Mouse (Mus musculus): Measurements from ENCODE around the gene Arel1. TPM values are rescaled to one million over a fixed set of nuclear protein-coding genes. Genes with fewer than 3 reads are reported as not detected.

The Arel1 gene
- total RNA-seq, 1 experiment = 31.3 TPM

DNA sequence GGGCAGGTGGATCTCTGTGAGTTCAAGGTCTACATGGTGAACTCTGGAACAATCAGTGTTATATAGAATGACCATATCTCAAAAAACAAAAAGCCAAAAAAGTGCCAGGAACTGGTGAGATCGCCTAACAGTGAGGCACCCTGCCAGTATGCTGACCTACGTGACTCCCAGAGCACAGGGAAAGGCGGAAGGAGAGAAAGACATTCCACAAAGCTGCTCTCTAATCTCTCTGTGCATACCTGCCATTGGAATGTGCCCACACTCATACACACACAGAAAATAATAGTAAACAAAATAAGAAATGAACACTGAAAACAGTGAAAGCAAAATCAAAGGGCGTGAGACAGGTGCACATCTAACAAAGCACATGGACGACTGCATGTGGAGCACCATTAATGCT lies 35.4 kb downstream of the Arel1 start:
- no peak for DNase-seq (ENCODE audit: low read depth, low spot score)
- Histone ChIP-seq H3K4me1 (ENCODE audit: control insufficient read depth in 2 of 2, insufficient read depth in 2 of 2, low read length in 2 of 2, poor library complexity in 1 of 2) (peaks cover 0 to 6% of the 10 kb centered on the region in 2 experiments; a peak in 1 of 4 replicates), H3K4me3 (ENCODE audit: insufficient read depth in 1 of 2, low read depth in 1 of 2, low read length in 2 of 2, poor library complexity in 1 of 2, severe bottlenecking in 1 of 2) (no peak overlapping the region), H3K36me3 (ENCODE audit: control insufficient read depth, insufficient read depth, low read length, poor library complexity, severe bottlenecking) (peaks cover 15% of the 10 kb centered on the region), H3K9me3 (ENCODE audit: control insufficient read depth, insufficient read depth, low read depth, low read length) (no peaks in the 10 kb centered on the region), H3K27ac (ENCODE audit: insufficient read depth, low read depth, low read length, poor library complexity, severe bottlenecking) (no peak overlapping the region), H3K9ac (ENCODE audit: insufficient read depth, low read depth, low read length, poor library complexity, severe bottlenecking) (no peak overlapping the region)
- in situ Hi-C loops (cut with MboI; ENCODE audit: low sequenced_read_pairs in 2 of 2, unreplicated experiment in 2 of 2) = no loop called here
- no peak for TF ChIP-seq MAFK (IDR thresholded peaks at IDR 0.05; ENCODE audit: insufficient read depth, low read depth, low read length)
- no peak for TF ChIP-seq ZNF384 (IDR thresholded peaks at IDR 0.05; ENCODE audit: low read depth, low read length)

DNA sequence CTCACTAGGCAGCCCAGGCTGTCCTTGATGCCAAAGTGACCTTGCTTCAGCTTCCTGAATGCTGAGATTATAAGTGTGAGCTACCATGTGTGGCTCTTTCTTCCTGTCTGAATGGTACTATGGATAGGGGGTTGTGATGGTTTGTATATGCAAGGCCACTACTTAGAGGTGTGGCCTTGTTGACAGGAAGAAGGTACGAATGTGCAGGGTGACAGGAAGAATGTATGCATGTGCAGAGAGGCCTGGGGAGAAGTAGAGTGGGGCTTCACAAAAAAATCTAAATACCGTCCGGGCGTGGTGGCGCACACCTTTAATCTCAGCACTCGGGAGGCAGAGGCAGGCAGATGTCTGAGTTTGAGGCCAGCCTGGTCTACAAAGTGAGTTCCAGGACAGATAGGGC lies 38.5 kb downstream of the Arel1 start:
- in situ Hi-C loops (cut with MboI; ENCODE audit: low sequenced_read_pairs in 2 of 2, unreplicated experiment in 2 of 2) = no loop called here
- Histone ChIP-seq H3K36me3 (ENCODE audit: control insufficient read depth, insufficient read depth, low read length, poor library complexity, severe bottlenecking) (peaks cover 12% of the 10 kb centered on the region), H3K27ac (ENCODE audit: insufficient read depth, low read depth, low read length, poor library complexity, severe bottlenecking) (no peak overlapping the region; the same call in 1 of the 2 replicates), H3K9me3 (ENCODE audit: control insufficient read depth, insufficient read depth, low read depth, low read length) (no peaks in the 10 kb centered on the region), H3K4me1 (ENCODE audit: control insufficient read depth in 2 of 2, insufficient read depth in 2 of 2, low read length in 2 of 2, poor library complexity in 1 of 2) (peaks cover 0 to 6% of the 10 kb centered on the region in 2 experiments; a peak in 1 of 4 replicates), H3K4me3 (ENCODE audit: insufficient read depth in 1 of 2, low read depth in 1 of 2, low read length in 2 of 2, poor library complexity in 1 of 2, severe bottlenecking in 1 of 2) (no peak overlapping the region), H3K9ac (ENCODE audit: insufficient read depth, low read depth, low read length, poor library complexity, severe bottlenecking) (no peak overlapping the region)
- DNase-seq (ENCODE audit: low read depth, low spot score) = no peak
- TF ChIP-seq ZC3H11A (IDR thresholded peaks at IDR 0.05; ENCODE audit: borderline replicate concordance, low read depth, low read length) (no peak), CHD2 (IDR thresholded peaks at IDR 0.05; ENCODE audit: low read depth, low read length) (no peak), MAFK (IDR thresholded peaks at IDR 0.05; ENCODE audit: insufficient read depth, low read depth, low read length) (no peak), HCFC1 (IDR thresholded peaks at IDR 0.05; ENCODE audit: borderline replicate concordance, insufficient read depth, low read length) (no peak), ZNF384 (IDR thresholded peaks at IDR 0.05; ENCODE audit: low read depth, low read length) (no peak)

- no peak for DNase-seq (ENCODE audit: low read depth, low spot score)
- H3K4me3 ChIP-seq (ENCODE audit: insufficient read depth in 1 of 2, low read depth in 1 of 2, low read length in 2 of 2, poor library complexity in 1 of 2, severe bottlenecking in 1 of 2) = no peak overlapping the region
- H3K36me3 ChIP-seq (ENCODE audit: control insufficient read depth, insufficient read depth, low read length, poor library complexity, severe bottlenecking) = peaks cover 7% of the 10 kb centered on the region; the same call in 1 of the 2 replicates
- no peak overlapping the region for H3K27ac ChIP-seq (ENCODE audit: insufficient read depth, low read depth, low read length, poor library complexity, severe bottlenecking)
- in situ Hi-C loops (cut with MboI; ENCODE audit: low sequenced_read_pairs in 2 of 2, unreplicated experiment in 2 of 2) = no loop called here
- no peaks in the 10 kb centered on the region for H3K9me3 ChIP-seq (ENCODE audit: control insufficient read depth, insufficient read depth, low read depth, low read length)
- H3K4me1 ChIP-seq (ENCODE audit: control insufficient read depth in 2 of 2, insufficient read depth in 2 of 2, low read length in 2 of 2, poor library complexity in 1 of 2) = no peaks in the 10 kb centered on the region
- TF ChIP-seq ZC3H11A (IDR thresholded peaks at IDR 0.05; ENCODE audit: borderline replicate concordance, low read depth, low read length) = no peak
- no peak for TF ChIP-seq ZNF384 (IDR thresholded peaks at IDR 0.05; ENCODE audit: low read depth, low read length)
- TF ChIP-seq HCFC1 (IDR thresholded peaks at IDR 0.05; ENCODE audit: borderline replicate concordance, insufficient read depth, low read length) = no peak
- no peak for TF ChIP-seq MAFK (IDR thresholded peaks at IDR 0.05; ENCODE audit: insufficient read depth, low read depth, low read length)
- no peak for TF ChIP-seq CHD2 (IDR thresholded peaks at IDR 0.05; ENCODE audit: low read depth, low read length)
- H3K9ac ChIP-seq (ENCODE audit: insufficient read depth, low read depth, low read length, poor library complexity, severe bottlenecking) = no peak overlapping the region
Observed at GRCm38 (mm10) chr12:84926542-84926941, 44.2 kb downstream of the Arel1 start.

DNA sequence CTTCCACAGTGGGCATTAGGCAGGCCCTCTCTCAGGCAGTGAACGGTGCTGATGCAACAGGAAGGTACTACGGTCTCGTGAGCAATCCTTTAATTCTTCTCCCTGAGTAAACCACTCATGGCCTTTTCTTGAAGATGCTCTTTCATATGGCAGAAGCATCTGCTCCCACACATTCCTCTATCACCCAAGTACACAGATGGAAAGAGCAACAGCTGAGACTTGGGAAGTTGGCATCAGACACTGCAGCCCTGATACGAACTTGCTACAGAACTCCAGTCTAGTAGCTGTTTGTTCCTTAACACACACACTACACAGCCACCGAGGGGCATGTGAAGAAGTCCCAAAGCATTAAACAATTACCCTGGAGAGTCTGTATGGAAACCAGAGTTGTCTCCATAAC lies 46.4 kb downstream of the Arel1 start:
- Histone ChIP-seq H3K4me3 (ENCODE audit: insufficient read depth in 1 of 2, low read depth in 1 of 2, low read length in 2 of 2, poor library complexity in 1 of 2, severe bottlenecking in 1 of 2) (no peak overlapping the region), H3K4me1 (ENCODE audit: control insufficient read depth in 2 of 2, insufficient read depth in 2 of 2, low read length in 2 of 2, poor library complexity in 1 of 2) (no peaks in the 10 kb centered on the region), H3K9me3 (ENCODE audit: control insufficient read depth, insufficient read depth, low read depth, low read length) (no peaks in the 10 kb centered on the region), H3K27ac (ENCODE audit: insufficient read depth, low read depth, low read length, poor library complexity, severe bottlenecking) (no peak overlapping the region), H3K36me3 (ENCODE audit: control insufficient read depth, insufficient read depth, low read length, poor library complexity, severe bottlenecking) (peaks cover 16% of the 10 kb centered on the region), H3K9ac (ENCODE audit: insufficient read depth, low read depth, low read length, poor library complexity, severe bottlenecking) (no peak overlapping the region)
- in situ Hi-C loops (cut with MboI; ENCODE audit: low sequenced_read_pairs in 2 of 2, unreplicated experiment in 2 of 2) = no loop called here
- TF ChIP-seq CHD2 (IDR thresholded peaks at IDR 0.05; ENCODE audit: low read depth, low read length) (no peak), ZNF384 (IDR thresholded peaks at IDR 0.05; ENCODE audit: low read depth, low read length) (no peak), MAFK (IDR thresholded peaks at IDR 0.05; ENCODE audit: insufficient read depth, low read depth, low read length) (no peak), HCFC1 (IDR thresholded peaks at IDR 0.05; ENCODE audit: borderline replicate concordance, insufficient read depth, low read length) (no peak), ZC3H11A (IDR thresholded peaks at IDR 0.05; ENCODE audit: borderline replicate concordance, low read depth, low read length) (no peak)
- no peak for DNase-seq (ENCODE audit: low read depth, low spot score)

- DNase-seq (ENCODE audit: low read depth, low spot score) = no peak
- no peak overlapping the region for H3K27ac ChIP-seq (ENCODE audit: insufficient read depth, low read depth, low read length, poor library complexity, severe bottlenecking)
- H3K4me3 ChIP-seq (ENCODE audit: insufficient read depth in 1 of 2, low read depth in 1 of 2, low read length in 2 of 2, poor library complexity in 1 of 2, severe bottlenecking in 1 of 2) = no peak overlapping the region
- H3K36me3 ChIP-seq (ENCODE audit: control insufficient read depth, insufficient read depth, low read length, poor library complexity, severe bottlenecking) = peaks cover 14% of the 10 kb centered on the region
- H3K4me1 ChIP-seq (ENCODE audit: control insufficient read depth in 2 of 2, insufficient read depth in 2 of 2, low read length in 2 of 2, poor library complexity in 1 of 2) = no peaks in the 10 kb centered on the region
- in situ Hi-C loops (cut with MboI; ENCODE audit: low sequenced_read_pairs in 2 of 2, unreplicated experiment in 2 of 2) = no loop called here
- H3K9me3 ChIP-seq (ENCODE audit: control insufficient read depth, insufficient read depth, low read depth, low read length) = no peaks in the 10 kb centered on the region
- TF ChIP-seq HCFC1 (IDR thresholded peaks at IDR 0.05; ENCODE audit: borderline replicate concordance, insufficient read depth, low read length) = no peak
- TF ChIP-seq CHD2 (IDR thresholded peaks at IDR 0.05; ENCODE audit: low read depth, low read length) = no peak
- no peak for TF ChIP-seq ZC3H11A (IDR thresholded peaks at IDR 0.05; ENCODE audit: borderline replicate concordance, low read depth, low read length)
- TF ChIP-seq MAFK (IDR thresholded peaks at IDR 0.05; ENCODE audit: insufficient read depth, low read depth, low read length) = no peak
- TF ChIP-seq ZNF384 (IDR thresholded peaks at IDR 0.05; ENCODE audit: low read depth, low read length) = no peak
- no peak overlapping the region for H3K9ac ChIP-seq (ENCODE audit: insufficient read depth, low read depth, low read length, poor library complexity, severe bottlenecking)
Observed at GRCm38 (mm10) chr12:84921881-84922419, 48.8 kb downstream of the Arel1 start.
